ENCODE assay signal across 9 mouse cellular contexts in genomic region chr4:123254617-123255016, GRCm38 (mm10). TPM values are rescaled to one million over a fixed set of nuclear protein-coding genes. Genes with fewer than 3 reads are reported as not detected.
DNase-seq lines count a peak whose midpoint lies in the region; ATAC-seq lines count a peak whose summit lies in the region.
"Had no signal": no experiment of that assay in that cellular context is flagged by ENCODE, and none has a peak within 500 bp of the region (broad histone marks: within the 10 kb centered on the region; RNA-seq: fewer than 3 reads in every experiment).

No protein-coding gene starts in this region.

- ATAC-seq in hindbrain, embryonic 13.5 days (ENCODE audit: low FRiP score) = peak; percentile 63; the same call in 1 of the 2 replicates
- peak; percentile 60; the same call in 1 of the 2 replicates for ATAC-seq in hindbrain, embryonic 14.5 days (ENCODE audit: low FRiP score)
- peak; percentile 69 for ATAC-seq in neural tube, embryonic 13.5 days (ENCODE audit: low read depth)

- H3K4me3 ChIP-seq in hindbrain, embryonic 13.5 days = no peak overlapping the region
- H3K4me3 ChIP-seq in hindbrain, embryonic 10.5 days = no peak overlapping the region
- H3K4me3 ChIP-seq in hindbrain, embryonic 14.5 days (replicated peaks; ENCODE audit: low read length) = no peak overlapping the region
- H3K4me3 ChIP-seq in neural tube, embryonic 13.5 days = no peak overlapping the region
- H3K4me3 ChIP-seq: erythroblast, embryonic 14.5 days had no signal

- H3K27me3 ChIP-seq in hindbrain, embryonic 13.5 days = no peaks in the 10 kb centered on the region
- H3K27me3 ChIP-seq in hindbrain, embryonic 10.5 days (ENCODE audit: insufficient read depth, poor library complexity, severe bottlenecking) = no peaks in the 10 kb centered on the region
- H3K27me3 ChIP-seq in hindbrain, embryonic 14.5 days (ENCODE audit: control insufficient read depth, insufficient read depth, low read length) = no peaks in the 10 kb centered on the region
- H3K27me3 ChIP-seq in neural tube, embryonic 13.5 days = no peaks in the 10 kb centered on the region

- no peak overlapping the region for H3K9ac ChIP-seq in hindbrain, embryonic 13.5 days
- H3K9ac ChIP-seq in hindbrain, embryonic 14.5 days = no peak overlapping the region
- H3K9ac ChIP-seq in neural tube, embryonic 13.5 days = no peak overlapping the region

- H3K27ac ChIP-seq in hindbrain, embryonic 13.5 days = no peak overlapping the region
- H3K27ac ChIP-seq in hindbrain, embryonic 10.5 days = no peak overlapping the region
- no peak overlapping the region for H3K27ac ChIP-seq in hindbrain, embryonic 14.5 days
- no peak overlapping the region for H3K27ac ChIP-seq in neural tube, embryonic 13.5 days (replicated peaks)

- DNase-seq in hindbrain, embryonic 10.5 days (ENCODE audit: low spot score) = no peak
- DNase-seq in CD4-positive helper T cell, adult 2 months (ENCODE audit: low read depth, low spot score) = peak; percentile 37
- DNase-seq in ZHBTc4 (ENCODE audit: low read depth, low spot score) = peak; percentile 70
- peak; percentile 85 for DNase-seq in hindbrain, embryonic 14.5 days (ENCODE audit: low spot score)
- no peak for DNase-seq in testis, postnatal 14 days (ENCODE audit: low spot score)
- no peak for DNase-seq in gastrocnemius, postnatal 25 days

- H3K4me1 ChIP-seq in hindbrain, embryonic 13.5 days (replicated peaks) = peaks cover 11% of the 10 kb centered on the region; the same call in 1 of the 2 replicates
- H3K4me1 ChIP-seq in hindbrain, embryonic 10.5 days (replicated peaks) = no peaks in the 10 kb centered on the region
- 0 out of 2 replicates have a peak, but pooled peaks cover 6% of the 10 kb centered on the region for H3K4me1 ChIP-seq in hindbrain, embryonic 14.5 days (replicated peaks; ENCODE audit: control insufficient read depth, insufficient read depth, low read length)
- peaks cover 9% of the 10 kb centered on the region; the same call in 1 of the 2 replicates for H3K4me1 ChIP-seq in neural tube, embryonic 13.5 days (replicated peaks)

- no peaks in the 10 kb centered on the region for H3K36me3 ChIP-seq in hindbrain, embryonic 13.5 days
- H3K36me3 ChIP-seq in hindbrain, embryonic 10.5 days = no peaks in the 10 kb centered on the region
- no peaks in the 10 kb centered on the region for H3K36me3 ChIP-seq in hindbrain, embryonic 14.5 days (replicated peaks; ENCODE audit: control insufficient read depth, insufficient read depth)
- no peaks in the 10 kb centered on the region for H3K36me3 ChIP-seq in neural tube, embryonic 13.5 days

- H3K9me3 ChIP-seq in hindbrain, embryonic 13.5 days = no peaks in the 10 kb centered on the region
- no peaks in the 10 kb centered on the region for H3K9me3 ChIP-seq in hindbrain, embryonic 10.5 days
- no peaks in the 10 kb centered on the region for H3K9me3 ChIP-seq in hindbrain, embryonic 14.5 days (ENCODE audit: control insufficient read depth, low read length)
- no peaks in the 10 kb centered on the region for H3K9me3 ChIP-seq in neural tube, embryonic 13.5 days

- 22% methylated on average over 5 of the region's 5 CpGs for WGBS in hindbrain, embryonic 13.5 days
- WGBS in hindbrain, embryonic 10.5 days = 29% methylated on average over 5 of the region's 5 CpGs
- WGBS in hindbrain, embryonic 14.5 days = 23% methylated on average over 5 of the region's 5 CpGs
- 17% methylated on average over 5 of the region's 5 CpGs for WGBS in neural tube, embryonic 13.5 days

- no peak overlapping the region for H3K4me2 ChIP-seq in hindbrain, embryonic 13.5 days
- no peak overlapping the region for H3K4me2 ChIP-seq in hindbrain, embryonic 14.5 days (replicated peaks)
- no peak overlapping the region for H3K4me2 ChIP-seq in neural tube, embryonic 13.5 days

RNA-seq across cellular contexts. Expression of gene Pabpc4, which starts 7.5 kb away (rescaled TPM):
- polyA plus RNA-seq in hindbrain, embryonic 13.5 days (2015; fragmentation: Nextera tagmentation; extraction: Ambion mirVana) = 28.0 and 30.0 TPM in 2 replicates
- 36.2 and 51.2 TPM in 2 replicates for polyA plus RNA-seq in hindbrain, embryonic 10.5 days (2016; fragmentation: Nextera tagmentation; extraction: Ambion mirVana)
- 32.9 and 33.6 TPM in 2 replicates for polyA plus RNA-seq in hindbrain, embryonic 14.5 days (2014; fragmentation: Nextera tagmentation; extraction: Ambion mirVana)
- polyA plus RNA-seq in neural tube, embryonic 13.5 days (2015; fragmentation: Nextera tagmentation; extraction: Ambion mirVana) = 24.2 and 25.0 TPM in 2 replicates
- total RNA-seq in gastrocnemius, postnatal 25 days (2021) = 100 to 1,000 TPM; 278 to 325 TPM

RNA-seq across cellular contexts. Expression of gene Heyl, which starts 21.3 kb away (rescaled TPM):
- 8.0 and 8.8 TPM in 2 replicates for polyA plus RNA-seq in hindbrain, embryonic 13.5 days (2015; fragmentation: Nextera tagmentation; extraction: Ambion mirVana)
- polyA plus RNA-seq in hindbrain, embryonic 10.5 days (2016; fragmentation: Nextera tagmentation; extraction: Ambion mirVana) = 11.5 and 21.7 TPM in 2 replicates
- 6.8 and 8.2 TPM in 2 replicates for polyA plus RNA-seq in hindbrain, embryonic 14.5 days (2014; fragmentation: Nextera tagmentation; extraction: Ambion mirVana)
- 13.6 and 13.9 TPM in 2 replicates for polyA plus RNA-seq in neural tube, embryonic 13.5 days (2015; fragmentation: Nextera tagmentation; extraction: Ambion mirVana)
- total RNA-seq in gastrocnemius, postnatal 25 days (2021) = 1 to 10 TPM; 6.7 to 7.4 TPM
- polyA plus RNA-seq: erythroblast, embryonic 14.5 days had no signal

RNA-seq across cellular contexts. Expression of gene Nt5c1a, which starts 53.3 kb away (rescaled TPM):
- not detected in 2 replicates for polyA plus RNA-seq in hindbrain, embryonic 13.5 days (2015; fragmentation: Nextera tagmentation; extraction: Ambion mirVana)
- polyA plus RNA-seq in hindbrain, embryonic 10.5 days (2016; fragmentation: Nextera tagmentation; extraction: Ambion mirVana) = not detected in 2 replicates
- polyA plus RNA-seq in hindbrain, embryonic 14.5 days (2014; fragmentation: Nextera tagmentation; extraction: Ambion mirVana) = 0.17 TPM in 1 of 2 replicates, not detected in the other
- polyA plus RNA-seq in neural tube, embryonic 13.5 days (2015; fragmentation: Nextera tagmentation; extraction: Ambion mirVana) = not detected in 2 replicates
- 10 to 100 TPM; 19.6 to 32.5 TPM for total RNA-seq in gastrocnemius, postnatal 25 days (2021)
- polyA plus RNA-seq: erythroblast, embryonic 14.5 days had no signal

Comparison
In these comparisons a context has a peak if more than half of its experiments do, and no peak if none do; other contexts are left out.
1. DNase-seq: peak in CD4-positive helper T cell, adult 2 months (single experiment), ZHBTc4 (single experiment) and hindbrain, embryonic 14.5 days (single experiment); none in hindbrain, embryonic 10.5 days (single experiment), testis, postnatal 14 days (single experiment) and gastrocnemius, postnatal 25 days (single experiment).
2. Peak in every context shown above with its lines, with median percentiles within 50 percentile points of each other: ATAC-seq.